Mouse (Mus musculus) cerebellum, postnatal 25 days (tissue): Measurements from ENCODE around the gene Olfr807.

ENCODE experiments used
- DNase-seq, 2 experiments: peaks; one replicate each; pipeline ENCODE4 v3.0.0; 2021; ENCODE audit warnings: mixed read lengths in 2 of 2

Olfr807 gene

DNA sequence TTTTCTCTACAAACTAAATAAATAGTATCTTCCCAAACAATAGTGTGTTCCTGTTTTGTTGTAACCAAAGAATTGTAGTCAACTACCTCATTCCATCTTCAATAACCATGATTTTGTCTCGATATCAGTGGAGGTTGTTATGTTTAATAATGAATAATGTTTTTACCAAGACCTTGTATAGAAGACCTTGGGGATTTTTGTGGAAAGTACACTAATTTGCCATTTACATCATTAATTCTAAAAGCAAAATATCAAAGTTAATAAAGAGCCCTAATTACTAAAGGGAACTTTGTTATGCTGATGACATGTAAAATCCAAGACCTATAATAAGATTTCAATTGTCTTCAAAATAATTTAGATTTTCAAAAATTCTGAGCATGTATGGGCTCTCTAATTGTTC lies at the start of gene Olfr807:
Gene Olfr807 (minus strand): TSS at position 101 of the 400 bp plus-strand sequence.
- no peak for DNase-seq

DNA sequence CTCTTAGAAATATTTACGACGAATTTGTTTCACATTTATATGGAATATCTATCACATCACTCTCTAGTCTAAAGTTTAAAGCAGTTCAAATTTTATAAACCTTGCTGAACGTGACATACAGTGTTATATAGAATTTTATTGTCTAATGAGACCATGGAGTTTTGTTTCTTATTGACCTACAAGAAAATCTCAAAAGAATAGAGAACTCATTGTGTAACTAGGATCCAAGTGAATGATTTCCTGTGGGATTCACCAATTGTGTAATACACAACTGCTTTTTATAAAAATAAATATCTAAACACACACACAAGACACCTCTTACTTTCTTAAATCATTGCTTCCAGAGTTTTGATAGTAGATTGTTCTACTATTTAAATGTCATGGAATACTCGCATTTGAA lies 46.7 kb upstream of the Olfr807 start, which contains the start of gene Olfr811:
Gene Olfr811 (minus strand): TSS at position 101 of the 400 bp plus-strand sequence.
- DNase-seq = no peak

DNA sequence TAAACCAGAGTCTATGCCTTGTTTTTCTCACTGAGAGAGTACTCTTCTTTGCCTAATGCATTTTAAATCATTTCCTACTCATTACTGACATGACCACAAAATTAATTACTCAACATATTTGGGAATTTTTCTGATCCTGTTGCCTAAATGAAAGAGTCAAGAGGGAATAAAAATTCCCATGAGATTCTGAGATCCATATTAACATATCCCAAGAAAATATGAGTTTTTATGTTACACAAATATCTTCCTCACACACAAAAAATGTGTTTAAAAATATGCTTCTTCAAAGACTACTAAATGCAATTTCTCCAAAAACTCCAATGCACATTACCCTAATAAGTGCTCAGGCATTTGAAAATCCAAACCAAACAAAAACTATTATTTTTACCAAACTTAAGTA lies 37.2 kb upstream of the Olfr807 start, which contains the start of gene Olfr810:
Gene Olfr810 (minus strand): TSS at position 101 of the 400 bp plus-strand sequence.
- no peak for DNase-seq

DNA sequence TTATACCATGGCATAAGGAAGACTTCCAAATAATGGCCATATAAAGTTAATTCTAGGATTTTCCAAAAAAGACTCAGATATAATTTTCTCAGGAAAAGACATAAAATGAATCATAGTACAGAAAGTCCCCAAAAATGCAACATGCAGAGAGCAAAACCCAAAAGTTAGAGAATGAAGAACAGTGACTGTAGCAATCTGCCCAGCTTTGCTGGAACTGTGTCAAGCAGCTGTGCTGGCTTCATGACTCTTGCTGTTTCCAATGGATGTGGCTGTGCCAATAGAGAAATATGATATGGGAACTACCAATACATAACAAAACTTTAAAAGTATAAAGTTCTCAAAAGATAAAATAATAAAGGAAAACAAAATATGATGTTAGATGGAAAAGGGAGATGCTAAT lies 20.5 kb upstream of the Olfr807 start:
- DNase-seq = no peak

DNA sequence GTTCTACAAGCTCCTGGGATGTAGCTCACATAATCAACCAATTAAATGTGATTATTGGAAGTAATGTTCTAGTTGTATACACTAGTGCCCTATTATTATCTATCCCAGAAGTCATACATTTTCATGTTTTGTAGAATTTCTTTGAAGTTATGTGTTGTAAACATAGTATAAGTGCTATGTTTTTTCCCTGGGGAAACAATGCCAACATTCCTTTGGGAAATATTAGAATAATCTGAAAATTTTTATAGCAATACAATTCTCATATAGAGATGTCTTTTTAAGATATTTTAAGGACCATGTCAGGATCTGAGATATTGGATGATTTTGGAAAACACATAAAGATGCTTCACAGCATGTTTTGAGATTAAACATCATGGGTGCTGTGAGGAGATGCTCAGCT lies 16.7 kb upstream of the Olfr807 start, which contains the start of gene Olfr809:
Gene Olfr809 (plus strand): TSS at position 301 of the 400 bp plus-strand sequence.
- no peak for DNase-seq

DNA sequence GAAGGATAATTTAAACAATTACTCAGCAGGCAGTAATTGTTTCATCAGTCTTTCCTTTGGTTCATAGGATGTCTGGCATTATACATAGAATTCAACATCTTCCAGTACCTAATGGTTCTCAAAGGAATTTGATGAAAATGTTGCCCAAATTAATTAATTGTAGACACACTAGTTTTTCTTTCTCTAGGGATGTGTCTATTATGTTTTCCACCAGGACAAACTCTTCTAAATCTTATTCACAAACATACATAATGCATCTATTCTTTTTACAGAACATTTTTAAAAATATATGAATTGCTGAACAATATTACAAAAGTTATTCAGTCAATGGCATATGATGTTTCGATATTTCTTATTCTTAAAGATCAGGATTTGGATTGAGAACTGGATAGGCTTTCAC lies 7.6 kb upstream of the Olfr807 start, which contains the start of gene Olfr808:
Gene Olfr808 (plus strand): TSS at position 301 of the 400 bp plus-strand sequence.
- no peak for DNase-seq

DNA sequence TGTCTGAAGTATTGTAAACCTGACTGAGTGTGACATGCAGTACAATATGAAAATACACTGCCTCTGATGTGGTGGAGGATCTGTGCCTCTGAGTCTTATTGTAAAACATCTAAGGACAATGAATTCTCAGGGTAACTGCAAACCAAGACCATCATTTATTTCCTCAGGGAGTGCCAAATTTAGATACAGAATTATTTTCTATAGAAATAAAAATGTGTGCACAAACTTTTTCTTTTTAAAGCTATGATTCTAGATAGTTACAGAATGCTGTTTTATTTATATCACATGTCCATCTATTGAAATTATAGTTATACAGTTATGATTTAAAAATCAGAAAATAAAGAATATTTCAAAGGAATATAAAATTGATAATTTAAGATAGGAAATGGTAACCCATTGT lies 15.8 kb downstream of the Olfr807 start, which contains the start of gene Olfr806:
Gene Olfr806 (minus strand): TSS at position 101 of the 400 bp plus-strand sequence.
- DNase-seq = no peak

DNA sequence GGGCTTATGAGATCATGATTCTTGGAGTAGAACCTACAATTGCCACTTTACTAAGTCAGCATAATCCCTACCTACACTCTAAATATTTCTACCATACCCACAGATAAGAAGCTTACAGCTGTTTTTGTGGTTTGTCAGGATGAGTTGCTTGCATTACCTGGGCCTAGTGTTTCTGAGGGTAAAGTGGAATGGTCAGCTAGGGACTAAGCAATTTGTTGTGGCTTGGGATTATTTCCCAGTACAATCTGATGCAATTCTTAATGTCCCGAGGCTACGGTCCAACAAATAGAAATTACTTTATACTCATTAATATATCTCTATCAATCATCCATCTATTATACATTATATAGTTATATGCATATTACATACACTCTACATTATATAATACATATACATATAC lies 28.3 kb downstream of the Olfr807 start, which contains the start of gene Olfr805:
Gene Olfr805 (minus strand): TSS at position 101 of the 400 bp plus-strand sequence.
- no peak for DNase-seq
